Mouse (Mus musculus): ENCODE data around the gene Olfr576. TPM values are rescaled to one million over a fixed set of nuclear protein-coding genes. Genes with fewer than 3 reads are reported as not detected.

The Olfr576 gene
- polyA plus RNA-seq (2012) = not detected in 2 replicates

DNA sequence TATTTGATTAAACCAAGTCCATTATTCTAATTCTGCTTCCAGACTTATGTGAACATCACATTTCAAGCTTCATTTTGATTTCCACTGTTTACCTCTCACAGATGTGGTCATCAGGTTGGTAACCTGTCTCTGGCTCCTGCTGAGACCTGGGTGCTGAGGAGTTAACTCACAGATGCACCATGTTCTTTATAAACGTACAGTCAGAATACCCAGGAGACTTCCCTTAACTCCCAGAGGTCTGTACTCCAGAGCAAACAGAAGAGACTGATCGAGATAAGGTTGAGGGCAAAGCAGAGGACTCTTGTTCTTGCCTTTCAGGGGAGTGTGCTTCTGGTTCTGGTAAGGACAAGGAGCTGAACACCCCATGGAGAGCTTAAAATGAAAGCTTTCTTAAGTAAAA is at the start of gene Olfr576:
Gene Olfr576 (plus strand): TSS at position 301 of the 400 bp plus-strand sequence.
- no peaks in the 10 kb centered on the region for H3K36me3 ChIP-seq (ENCODE audit: control insufficient read depth)
- H3K27me3 ChIP-seq (ENCODE audit: control insufficient read depth) = no peaks in the 10 kb centered on the region
- H3K4me1 ChIP-seq (ENCODE audit: control insufficient read depth) = no peaks in the 10 kb centered on the region
- no peak within 1 kb of the TSS for H3K4me3 ChIP-seq (replicated peaks)
- no peaks in the 10 kb centered on the region for H3K9me3 ChIP-seq (ENCODE audit: control insufficient read depth, low read length)
- TF ChIP-seq GATA1 (IDR thresholded peaks at IDR 0.05; ENCODE audit: low read length) (no peak), TAL1 (IDR thresholded peaks at IDR 0.05; ENCODE audit: low read length) (no peak)

DNA sequence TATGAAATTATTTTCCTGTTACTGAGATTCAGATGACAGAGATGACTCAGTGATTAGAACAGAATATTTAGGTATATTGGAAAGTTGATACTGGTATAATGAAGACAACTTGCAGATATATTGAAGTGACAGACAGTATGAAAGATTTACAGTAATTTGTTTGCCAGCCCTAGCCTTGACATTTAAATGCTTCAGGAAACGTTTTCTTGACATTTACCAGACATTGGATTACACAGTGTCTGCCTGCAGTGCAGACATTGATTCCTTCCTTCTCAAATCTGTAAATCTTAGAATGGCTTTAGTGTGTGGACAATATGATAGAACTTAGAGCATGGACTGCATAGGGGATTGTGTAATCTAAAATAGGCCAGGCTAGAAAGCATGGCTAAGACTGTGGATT is 47.2 kb upstream of the Olfr576 start:
- no peaks in the 10 kb centered on the region for H3K27me3 ChIP-seq (ENCODE audit: control insufficient read depth)
- no peaks in the 10 kb centered on the region for H3K4me1 ChIP-seq (ENCODE audit: control insufficient read depth)
- TF ChIP-seq GATA1 (IDR thresholded peaks at IDR 0.05; ENCODE audit: low read length) (no peak), TAL1 (IDR thresholded peaks at IDR 0.05; ENCODE audit: low read length) (no peak)
- H3K36me3 ChIP-seq (ENCODE audit: control insufficient read depth) = no peaks in the 10 kb centered on the region
- no peaks in the 10 kb centered on the region for H3K9me3 ChIP-seq (ENCODE audit: control insufficient read depth, low read length)
- no peak overlapping the region for H3K4me3 ChIP-seq (replicated peaks)

DNA sequence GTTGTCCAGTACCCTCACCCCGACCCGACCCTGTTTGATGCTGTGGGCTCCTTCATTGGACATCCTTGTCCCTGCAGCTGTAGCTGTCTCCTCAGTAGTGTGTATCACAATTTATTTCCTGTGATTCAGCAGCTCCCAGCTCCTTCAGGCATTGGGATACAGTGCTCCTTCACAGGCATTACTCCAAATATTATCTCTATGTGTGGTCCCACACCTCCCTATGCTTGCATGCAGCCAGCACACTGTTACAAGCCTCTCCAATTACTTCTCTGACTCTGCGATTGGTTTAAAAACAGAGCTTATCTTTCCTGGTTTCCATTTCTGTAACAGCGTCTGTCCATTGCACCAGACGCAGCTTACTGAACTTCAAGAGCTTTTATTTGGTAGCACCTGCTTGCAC is 46.1 kb upstream of the Olfr576 start:
- no peaks in the 10 kb centered on the region for H3K27me3 ChIP-seq (ENCODE audit: control insufficient read depth)
- H3K36me3 ChIP-seq (ENCODE audit: control insufficient read depth) = no peaks in the 10 kb centered on the region
- H3K4me3 ChIP-seq (replicated peaks) = no peak overlapping the region
- no peaks in the 10 kb centered on the region for H3K4me1 ChIP-seq (ENCODE audit: control insufficient read depth)
- no peaks in the 10 kb centered on the region for H3K9me3 ChIP-seq (ENCODE audit: control insufficient read depth, low read length)
- no peak for TF ChIP-seq TAL1 (IDR thresholded peaks at IDR 0.05; ENCODE audit: low read length)
- no peak for TF ChIP-seq GATA1 (IDR thresholded peaks at IDR 0.05; ENCODE audit: low read length)

DNA sequence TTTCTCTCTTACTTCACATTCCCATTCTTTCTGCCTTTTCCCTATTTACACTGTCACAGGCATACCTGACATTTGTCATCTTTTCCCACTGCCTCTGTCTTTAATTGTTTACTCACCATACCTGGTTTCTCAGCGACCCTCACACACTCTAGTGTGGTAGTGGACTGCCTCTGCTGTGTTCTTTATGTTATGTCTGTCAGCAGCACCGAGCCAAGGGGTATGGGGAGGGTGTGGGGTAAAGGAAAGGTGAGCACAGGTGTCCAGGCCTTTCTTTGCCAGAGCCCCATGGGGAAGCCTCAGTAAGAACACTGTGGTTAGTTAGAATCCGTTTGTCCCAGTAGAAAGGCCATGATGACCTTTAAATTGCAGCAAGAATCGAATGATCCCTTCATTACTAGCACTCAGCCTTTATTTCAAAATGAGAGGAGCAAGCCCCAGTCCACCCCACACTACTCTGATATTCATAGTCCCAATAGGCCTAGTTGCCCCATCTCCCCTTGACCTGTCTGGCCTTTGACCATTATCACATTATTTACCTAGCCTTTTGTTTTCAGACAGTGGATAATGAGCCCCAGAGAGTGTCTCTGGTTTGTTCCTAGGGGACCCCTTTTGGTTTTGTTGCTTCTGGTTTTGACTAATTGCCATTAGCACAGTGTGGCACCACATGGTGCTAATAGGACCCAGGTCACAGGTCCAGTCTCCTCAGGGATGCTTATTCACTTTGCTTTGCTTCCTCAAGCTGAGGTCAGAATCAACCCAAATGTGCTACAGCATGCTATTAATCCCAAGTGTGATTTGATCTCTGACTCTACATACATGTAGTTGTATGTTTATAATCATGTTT is 45.2 kb upstream of the Olfr576 start, which contains the start of gene Olfr571:
Gene Olfr571 (minus strand): TSS at position 505 of the 844 bp plus-strand sequence.
- Histone ChIP-seq H3K9me3 (ENCODE audit: control insufficient read depth, low read length) (no peaks in the 10 kb centered on the region), H3K4me1 (ENCODE audit: control insufficient read depth) (no peaks in the 10 kb centered on the region), H3K36me3 (ENCODE audit: control insufficient read depth) (no peaks in the 10 kb centered on the region), H3K27me3 (ENCODE audit: control insufficient read depth) (no peaks in the 10 kb centered on the region), H3K4me3 (replicated peaks) (no peak within 1 kb of the TSS)
- TF ChIP-seq TAL1 (IDR thresholded peaks at IDR 0.05; ENCODE audit: low read length) (no peak), GATA1 (IDR thresholded peaks at IDR 0.05; ENCODE audit: low read length) (no peak)

GRCm38 (mm10) chr7:102919632-102920031 is 42.8 kb upstream of the Olfr576 start:
- no peaks in the 10 kb centered on the region for H3K4me1 ChIP-seq (ENCODE audit: control insufficient read depth)

DNA sequence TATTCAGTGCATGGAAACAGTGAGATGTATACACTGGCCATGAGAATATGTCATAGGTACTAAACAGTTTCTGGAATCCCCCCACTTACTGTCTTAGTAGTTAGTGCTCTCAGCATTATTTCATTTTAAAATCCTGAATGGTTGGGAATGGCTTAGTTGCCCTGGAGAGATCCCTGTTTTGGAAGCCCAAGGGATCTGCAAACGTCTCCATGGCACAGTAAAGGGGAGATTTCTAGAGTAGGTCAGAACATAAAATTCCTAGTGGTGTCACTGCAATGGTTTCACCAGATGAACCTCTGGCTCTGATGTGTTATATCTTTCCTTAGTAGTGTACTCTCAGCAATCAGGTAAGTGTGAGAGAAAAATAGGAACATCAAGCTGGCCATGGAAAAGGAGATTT is 38.4 kb upstream of the Olfr576 start, which contains the start of gene Olfr572:
Gene Olfr572 (plus strand): TSS at position 301 of the 400 bp plus-strand sequence.
- Histone ChIP-seq H3K9me3 (ENCODE audit: control insufficient read depth, low read length) (no peaks in the 10 kb centered on the region), H3K4me1 (ENCODE audit: control insufficient read depth) (no peaks in the 10 kb centered on the region), H3K4me3 (replicated peaks) (no peak within 1 kb of the TSS), H3K36me3 (ENCODE audit: control insufficient read depth) (no peaks in the 10 kb centered on the region), H3K27me3 (ENCODE audit: control insufficient read depth) (no peaks in the 10 kb centered on the region)
- TF ChIP-seq TAL1 (IDR thresholded peaks at IDR 0.05; ENCODE audit: low read length) = no peak
- no peak for TF ChIP-seq GATA1 (IDR thresholded peaks at IDR 0.05; ENCODE audit: low read length)

More at GRCm38 (mm10) chr7:102919632-102920031, 42.8 kb upstream of the Olfr576 start:
- Histone ChIP-seq H3K9me3 (ENCODE audit: control insufficient read depth, low read length) (no peaks in the 10 kb centered on the region), H3K36me3 (ENCODE audit: control insufficient read depth) (no peaks in the 10 kb centered on the region), H3K27me3 (ENCODE audit: control insufficient read depth) (no peaks in the 10 kb centered on the region), H3K4me3 (replicated peaks) (no peak overlapping the region)
- TF ChIP-seq TAL1 (IDR thresholded peaks at IDR 0.05; ENCODE audit: low read length) = no peak
- no peak for TF ChIP-seq GATA1 (IDR thresholded peaks at IDR 0.05; ENCODE audit: low read length)

DNA sequence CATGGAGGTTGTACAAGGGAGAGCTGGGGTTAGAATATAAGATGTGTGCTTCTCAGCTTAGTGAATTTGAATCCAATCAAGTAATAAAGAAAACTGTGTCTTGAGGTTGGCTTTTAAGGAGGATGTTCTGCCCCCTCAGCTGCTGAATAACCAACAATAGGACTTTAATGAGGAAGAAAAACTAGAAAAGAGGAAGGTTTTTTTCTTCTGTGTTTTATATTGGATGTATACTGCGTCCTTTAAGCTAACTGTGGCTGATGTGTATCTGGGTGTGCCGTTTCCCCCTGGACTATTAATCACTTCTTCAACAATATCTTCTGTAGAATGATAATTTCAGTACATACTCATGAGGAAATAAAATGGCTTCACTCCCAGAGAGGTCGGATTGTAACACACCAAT is 35.4 kb upstream of the Olfr576 start:
- Histone ChIP-seq H3K4me1 (ENCODE audit: control insufficient read depth) (no peaks in the 10 kb centered on the region), H3K9me3 (ENCODE audit: control insufficient read depth, low read length) (no peaks in the 10 kb centered on the region), H3K36me3 (ENCODE audit: control insufficient read depth) (no peaks in the 10 kb centered on the region), H3K4me3 (replicated peaks) (no peak overlapping the region), H3K27me3 (ENCODE audit: control insufficient read depth) (no peaks in the 10 kb centered on the region)
- TF ChIP-seq TAL1 (IDR thresholded peaks at IDR 0.05; ENCODE audit: low read length) (no peak), GATA1 (IDR thresholded peaks at IDR 0.05; ENCODE audit: low read length) (no peak)

GRCm38 (mm10) chr7:102942475-102942874 is 20.0 kb upstream of the Olfr576 start, which contains the start of gene Olfr573-ps1:
TSS of gene Olfr573-ps1 (minus strand) at chr7:102942575.
- Histone ChIP-seq H3K9me3 (ENCODE audit: control insufficient read depth, low read length) (no peaks in the 10 kb centered on the region), H3K4me3 (replicated peaks) (no peak within 1 kb of the TSS), H3K27me3 (ENCODE audit: control insufficient read depth) (no peaks in the 10 kb centered on the region), H3K36me3 (ENCODE audit: control insufficient read depth) (no peaks in the 10 kb centered on the region), H3K4me1 (ENCODE audit: control insufficient read depth) (no peaks in the 10 kb centered on the region)
- TF ChIP-seq GATA1 (IDR thresholded peaks at IDR 0.05; ENCODE audit: low read length) (no peak), TAL1 (IDR thresholded peaks at IDR 0.05; ENCODE audit: low read length) (no peak)

- Histone ChIP-seq H3K36me3 (ENCODE audit: control insufficient read depth) (no peaks in the 10 kb centered on the region), H3K4me1 (ENCODE audit: control insufficient read depth) (no peaks in the 10 kb centered on the region), H3K4me3 (replicated peaks) (no peak overlapping the region), H3K27me3 (ENCODE audit: control insufficient read depth) (no peaks in the 10 kb centered on the region), H3K9me3 (ENCODE audit: control insufficient read depth, low read length) (no peaks in the 10 kb centered on the region)
- TF ChIP-seq GATA1 (IDR thresholded peaks at IDR 0.05; ENCODE audit: low read length) (no peak), TAL1 (IDR thresholded peaks at IDR 0.05; ENCODE audit: low read length) (no peak)
Observed at GRCm38 (mm10) chr7:102943417-102943816, 19.0 kb upstream of the Olfr576 start.

Measured in erythroblast, embryonic 14.5 days (primary cell).